Comparison of ENCODE assay signal across 36 mouse cellular contexts in the genomic region with DNA sequence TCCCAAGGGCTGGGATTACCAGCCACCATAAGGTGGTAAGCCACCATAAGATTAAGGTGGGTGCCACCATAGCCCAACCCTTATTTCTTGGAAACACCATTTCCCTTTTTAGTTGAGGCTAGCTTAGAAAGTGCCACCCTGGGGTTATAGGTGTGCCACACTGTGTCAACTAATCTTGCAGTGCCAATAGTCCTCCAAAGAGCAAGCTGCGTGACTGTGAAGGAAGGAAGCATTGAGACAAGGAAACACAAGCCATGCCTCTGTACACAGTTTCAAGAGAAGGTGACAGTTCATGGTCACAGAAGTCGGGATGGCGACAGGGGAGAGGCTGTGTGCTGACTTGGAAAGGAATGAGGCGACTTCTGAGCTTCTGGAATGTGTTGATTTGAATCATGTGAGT. TPM values are rescaled to one million over a fixed set of nuclear protein-coding genes. Genes with fewer than 3 reads are reported as not detected.
"Had no signal": no experiment of that assay in that cellular context is flagged by ENCODE, and none has a peak within 500 bp of the region (broad histone marks: within the 10 kb centered on the region; RNA-seq: fewer than 3 reads in every experiment).

No protein-coding gene starts in this region.

- H3K4me2 ChIP-seq: heart, embryonic 11.5 days; heart, embryonic 12.5 days; heart, embryonic 13.5 days; heart, embryonic 15.5 days; hindbrain, embryonic 12.5 days; hindbrain, embryonic 13.5 days; hindbrain, embryonic 14.5 days; hindbrain, embryonic 15.5 days; intestine, embryonic 15.5 days; kidney, embryonic 15.5 days had no signal

- H3K27me3 ChIP-seq: hindbrain, embryonic 15.5 days had no signal

- H3K4me3 ChIP-seq: heart, embryonic 10.5 days; heart, embryonic 12.5 days; heart, embryonic 13.5 days; heart, embryonic 15.5 days; hindbrain, embryonic 10.5 days; hindbrain, embryonic 12.5 days; hindbrain, embryonic 13.5 days; hindbrain, embryonic 15.5 days; intestine, embryonic 15.5 days; kidney, embryonic 15.5 days; layer of hippocampus, adult 2 months had no signal

- ATAC-seq: hindbrain, embryonic 16.5 days; hindbrain, postnatal 0 days; inflammation-experienced regulatory T-cells, adult 6 months; intestine, embryonic 15.5 days; intestine, embryonic 16.5 days; intestine, postnatal 0 days had no signal

- H3K4me1 ChIP-seq: intestine, embryonic 15.5 days had no signal

- DNase-seq: heart, postnatal 10 days; heart, postnatal 14 days; heart, postnatal 36 days; heart, postnatal 4 days; kidney, adult 11 months; kidney, adult 18-20 months; kidney, adult 2 months; kidney, adult 8-10 months; kidney, adult 9 months; kidney, postnatal 10 days; kidney, postnatal 14 days; kidney, postnatal 25 days; kidney, postnatal 36 days; kidney, postnatal 4 days; layer of hippocampus, adult 9-11 months; layer of hippocampus, postnatal 36 days had no signal

- H3K27ac ChIP-seq: heart, embryonic 10.5 days; heart, embryonic 13.5 days; heart, embryonic 15.5 days; hindbrain, embryonic 10.5 days; hindbrain, embryonic 12.5 days; hindbrain, embryonic 13.5 days; hindbrain, embryonic 14.5 days; hindbrain, embryonic 15.5 days; hindbrain, postnatal 0 days; intestine, embryonic 15.5 days; kidney, embryonic 15.5 days; kidney, postnatal 0 days; layer of hippocampus, adult 2 months had no signal

- H3K9ac ChIP-seq: heart, embryonic 12.5 days; heart, embryonic 13.5 days; heart, embryonic 15.5 days; hindbrain, embryonic 12.5 days; hindbrain, embryonic 13.5 days; hindbrain, embryonic 14.5 days; hindbrain, embryonic 15.5 days; intestine, embryonic 15.5 days; kidney, embryonic 15.5 days had no signal

- H3K9me3 ChIP-seq: heart, embryonic 10.5 days; heart, embryonic 12.5 days; heart, embryonic 13.5 days; heart, embryonic 15.5 days; hindbrain, embryonic 10.5 days; hindbrain, embryonic 12.5 days; hindbrain, embryonic 13.5 days; hindbrain, embryonic 15.5 days; intestine, embryonic 15.5 days; kidney, embryonic 15.5 days had no signal

RNA-seq across cellular contexts. Expression of gene Glis1, which starts 14.2 kb away (rescaled TPM):
- total RNA-seq: hematopoietic stem cell, adult 5-6 weeks had no signal
